Mouse (Mus musculus) megakaryocyte, adult 5-6 weeks (primary cell): ENCODE measurements around the gene Ly6g6f. TPM values are rescaled to one million over a fixed set of nuclear protein-coding genes. Genes with fewer than 3 reads are reported as not detected.

Experiments used
- ATAC-seq: 2 replicates; pipeline ENCODE4 v1.8.0; 2016; ENCODE audit warnings: mild to moderate bottlenecking, inconsistent platforms; ENCODE audit not compliant: poor library complexity, severe bottlenecking
- total RNA-seq, 2 experiments: library from RNA; stranded (forward) in 1 of 2; stranded (reverse) in 1 of 2; fragments of 153-499, 151-499 nt in 1 of 2; fragments of 221-1000, 200-1000 nt in 1 of 2; gene quantifications; 2 replicates each; pipeline versions ENCODE4 v1.2.3 to v1.2.4; 2015 to 2017

The Ly6g6f gene
- total RNA-seq, 2 experiments from 2014 or later: not detected

GRCm38 (mm10) chr17:35032323-35032870, 53.0 kb downstream of the Ly6g6f start:
- ATAC-seq: no peak

DNA sequence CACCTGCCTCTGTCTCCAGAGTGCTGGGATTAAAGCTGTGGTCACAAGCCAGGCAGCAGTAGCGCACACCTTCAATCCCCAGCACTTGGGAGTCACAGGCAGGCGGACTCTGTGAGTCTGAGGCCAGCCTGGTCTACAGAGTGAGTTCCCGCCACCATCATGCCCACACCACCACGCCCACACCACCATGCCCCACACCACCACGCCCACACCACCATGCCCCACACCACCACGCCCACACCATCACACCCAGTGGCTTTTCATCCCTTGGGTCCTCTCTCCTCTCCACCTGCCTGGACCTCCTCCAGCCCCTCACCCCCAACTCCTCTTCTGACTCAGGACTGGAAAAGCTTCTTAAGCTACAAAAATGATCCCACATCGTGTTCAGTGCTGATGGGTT, 53.5 kb downstream of the Ly6g6f start:
- ATAC-seq: no peak

DNA sequence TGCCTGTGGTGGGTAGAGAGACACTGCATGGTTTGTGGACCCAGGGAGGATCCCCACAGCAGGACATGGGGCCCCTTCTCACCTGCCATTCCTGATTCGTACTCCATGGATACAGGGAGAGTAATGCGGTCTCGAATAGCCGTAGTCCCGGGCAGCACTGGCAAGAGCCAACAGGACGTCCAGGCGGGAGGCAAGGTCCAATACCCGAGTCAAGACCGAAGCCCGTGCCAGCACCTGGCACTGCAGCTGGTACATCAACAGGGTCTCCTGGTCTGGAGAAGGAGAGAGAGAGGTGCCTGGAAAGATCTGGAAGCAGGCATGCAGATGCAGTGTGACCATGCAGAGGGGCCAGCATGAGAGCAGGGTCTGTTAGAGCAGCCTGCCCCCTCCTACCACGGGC, 54.1 kb downstream of the Ly6g6f start:
- no peak for ATAC-seq

Other genes starting within 250 kb of the Ly6g6f start
Only the 30 nearest of the 46 such genes appear.
- gene Hspa1b, start 126.4 kb downstream of the Ly6g6f start, total RNA-seq (2015): 14.9 and 22.6 TPM in 2 replicates
- 23.0 and 30.6 TPM in 2 replicates for gene Hspa1b, start 126.4 kb downstream of the Ly6g6f start, total RNA-seq (2017)
- not detected in 2 replicates for gene Gm20481, start 115.7 kb downstream of the Ly6g6f start, total RNA-seq (2015)
- gene Gm20481, start 115.7 kb downstream of the Ly6g6f start, total RNA-seq (2017): not detected in 2 replicates
- gene Hspa1a, start 113.5 kb downstream of the Ly6g6f start, total RNA-seq (2015): 10.8 and 12.4 TPM in 2 replicates
- 29.2 and 32.0 TPM in 2 replicates for gene Hspa1a, start 113.5 kb downstream of the Ly6g6f start, total RNA-seq (2017)
- gene Hspa1l, start 112.9 kb downstream of the Ly6g6f start, total RNA-seq (2015): not detected in 2 replicates
- gene Hspa1l, start 112.9 kb downstream of the Ly6g6f start, total RNA-seq (2017): 0.22 TPM in 1 of 2 replicates, not detected in the other
- 85.8 and 141 TPM in 2 replicates for gene Lsm2, start 103.7 kb downstream of the Ly6g6f start, total RNA-seq (2015)
- 13.2 and 31.2 TPM in 2 replicates for gene Lsm2, start 103.7 kb downstream of the Ly6g6f start, total RNA-seq (2017)
- gene Vars, start 84.6 kb downstream of the Ly6g6f start, total RNA-seq (2015): 42.2 and 61.8 TPM in 2 replicates
- gene Vars, start 84.6 kb downstream of the Ly6g6f start, total RNA-seq (2017): 110 and 165 TPM in 2 replicates
- gene Vwa7, start 69.0 kb downstream of the Ly6g6f start, total RNA-seq (2015): 0.07 TPM in 1 of 2 replicates, not detected in the other
- 0.11 TPM in 1 of 2 replicates, not detected in the other for gene Vwa7, start 69.0 kb downstream of the Ly6g6f start, total RNA-seq (2017)
- 1.4 and 1.5 TPM in 2 replicates for gene Sapcd1, start 57.6 kb downstream of the Ly6g6f start, total RNA-seq (2015)
- gene Sapcd1, start 57.6 kb downstream of the Ly6g6f start, total RNA-seq (2017): 0.22 TPM in 1 of 2 replicates, not detected in the other
- gene Msh5, start 38.9 kb downstream of the Ly6g6f start, total RNA-seq (2015): 7.4 and 7.5 TPM in 2 replicates
- 3.6 and 6.3 TPM in 2 replicates for gene Msh5, start 38.9 kb downstream of the Ly6g6f start, total RNA-seq (2017)
- gene Clic1, start 35.6 kb downstream of the Ly6g6f start, total RNA-seq (2015): 415 and 463 TPM in 2 replicates
- gene Clic1, start 35.6 kb downstream of the Ly6g6f start, total RNA-seq (2017): 386 and 405 TPM in 2 replicates
- 2.2 and 3.1 TPM in 2 replicates for gene Ddah2, start 26.6 kb downstream of the Ly6g6f start, total RNA-seq (2015)
- 1.2 and 2.7 TPM in 2 replicates for gene Ddah2, start 26.6 kb downstream of the Ly6g6f start, total RNA-seq (2017)
- not detected in 2 replicates for gene Ly6g6c, start 20.2 kb downstream of the Ly6g6f start, total RNA-seq (2015)
- not detected in 2 replicates for gene Ly6g6c, start 20.2 kb downstream of the Ly6g6f start, total RNA-seq (2017)
- gene Mpig6b, start 19.4 kb downstream of the Ly6g6f start, total RNA-seq (2015): not detected in 2 replicates
- not detected in 2 replicates for gene Mpig6b, start 19.4 kb downstream of the Ly6g6f start, total RNA-seq (2017)
- gene Ly6g6e, start 8.7 kb downstream of the Ly6g6f start, total RNA-seq (2015): not detected in 2 replicates
- gene Ly6g6e, start 8.7 kb downstream of the Ly6g6f start, total RNA-seq (2017): not detected in 2 replicates
- not detected in 2 replicates for gene Ly6g6d, start 7.5 kb downstream of the Ly6g6f start, total RNA-seq (2015)
- not detected in 2 replicates for gene Ly6g6d, start 7.5 kb downstream of the Ly6g6f start, total RNA-seq (2017)
- gene Abhd16a, start 3.7 kb upstream of the Ly6g6f start, total RNA-seq (2015): 17.6 and 21.3 TPM in 2 replicates
- 18.0 and 20.4 TPM in 2 replicates for gene Abhd16a, start 3.7 kb upstream of the Ly6g6f start, total RNA-seq (2017)
- gene Ly6g5c, start 22.7 kb upstream of the Ly6g6f start, total RNA-seq (2015): not detected in 2 replicates
- not detected in 2 replicates for gene Ly6g5c, start 22.7 kb upstream of the Ly6g6f start, total RNA-seq (2017)
- gene Ly6g5b, start 29.8 kb upstream of the Ly6g6f start, total RNA-seq (2015): 6.1 and 8.2 TPM in 2 replicates
- 1.4 and 1.8 TPM in 2 replicates for gene Ly6g5b, start 29.8 kb upstream of the Ly6g6f start, total RNA-seq (2017)
- 22.6 and 24.6 TPM in 2 replicates for gene Gpank1, start 35.8 kb upstream of the Ly6g6f start, total RNA-seq (2015)
- gene Gpank1, start 35.8 kb upstream of the Ly6g6f start, total RNA-seq (2017): 48.5 and 50.0 TPM in 2 replicates
- 404 and 428 TPM in 2 replicates for gene Csnk2b, start 36.4 kb upstream of the Ly6g6f start, total RNA-seq (2015)
- 323 and 362 TPM in 2 replicates for gene Csnk2b, start 36.4 kb upstream of the Ly6g6f start, total RNA-seq (2017)
- gene D17H6S53E, start 40.8 kb upstream of the Ly6g6f start, total RNA-seq (2015): 4.5 and 4.7 TPM in 2 replicates
- 13.0 and 26.1 TPM in 2 replicates for gene D17H6S53E, start 40.8 kb upstream of the Ly6g6f start, total RNA-seq (2017)
- 0.38 TPM in 1 of 2 replicates, not detected in the other for gene Apom, start 46.4 kb upstream of the Ly6g6f start, total RNA-seq (2015)
- 0.26 TPM in 1 of 2 replicates, not detected in the other for gene Apom, start 46.4 kb upstream of the Ly6g6f start, total RNA-seq (2017)
- gene Bag6, start 49.6 kb upstream of the Ly6g6f start, total RNA-seq (2015): 87.9 and 91.7 TPM in 2 replicates
- 72.4 and 90.5 TPM in 2 replicates for gene Bag6, start 49.6 kb upstream of the Ly6g6f start, total RNA-seq (2017)
- gene Prrc2a, start 79.3 kb upstream of the Ly6g6f start, total RNA-seq (2015): 144 and 172 TPM in 2 replicates
- 35.8 and 60.6 TPM in 2 replicates for gene Prrc2a, start 79.3 kb upstream of the Ly6g6f start, total RNA-seq (2017)
- 78.7 and 81.4 TPM in 2 replicates for gene Aif1, start 90.5 kb upstream of the Ly6g6f start, total RNA-seq (2015)
- 103 and 120 TPM in 2 replicates for gene Aif1, start 90.5 kb upstream of the Ly6g6f start, total RNA-seq (2017)
- 425 and 434 TPM in 2 replicates for gene Lst1, start 102.8 kb upstream of the Ly6g6f start, total RNA-seq (2015)
- gene Lst1, start 102.8 kb upstream of the Ly6g6f start, total RNA-seq (2017): 495 and 596 TPM in 2 replicates
- 11.7 and 13.3 TPM in 2 replicates for gene Ltb, start 108.8 kb upstream of the Ly6g6f start, total RNA-seq (2015)
- 7.3 and 11.2 TPM in 2 replicates for gene Ltb, start 108.8 kb upstream of the Ly6g6f start, total RNA-seq (2017)
- 33.1 and 34.6 TPM in 2 replicates for gene Tnf, start 116.4 kb upstream of the Ly6g6f start, total RNA-seq (2015)
- 28.2 and 30.0 TPM in 2 replicates for gene Tnf, start 116.4 kb upstream of the Ly6g6f start, total RNA-seq (2017)
- 0.11 TPM in 1 of 2 replicates, not detected in the other for gene Lta, start 119.7 kb upstream of the Ly6g6f start, total RNA-seq (2015)
- 0.24 TPM in 1 of 2 replicates, not detected in the other for gene Lta, start 119.7 kb upstream of the Ly6g6f start, total RNA-seq (2017)
- 0.76 and 2.5 TPM in 2 replicates for gene Gm16181, start 135.2 kb upstream of the Ly6g6f start, total RNA-seq (2015)
- gene Gm16181, start 135.2 kb upstream of the Ly6g6f start, total RNA-seq (2017): 0.88 and 4.0 TPM in 2 replicates